Mouse (Mus musculus): ENCODE data around the gene Trim17. TPM values are rescaled to one million over a fixed set of nuclear protein-coding genes. Genes with fewer than 3 reads are reported as not detected.

The Trim17 gene
- polyA plus RNA-seq, 1 experiment from 2014 or later, result 1.7 TPM

- no peak for ATAC-seq (ENCODE audit: low FRiP score, low read depth)
- H3K4me1 ChIP-seq, result peaks cover 24% of the 10 kb centered on the region
- H3K36me3 ChIP-seq, result peaks cover 14% of the 10 kb centered on the region
- peaks cover 41% of the 10 kb centered on the region for H3K27me3 ChIP-seq
- no peak overlapping the region for H3K27ac ChIP-seq
- H3K4me2 ChIP-seq (replicated peaks), result no peak overlapping the region
- no peak overlapping the region for H3K9ac ChIP-seq
- 0 out of 2 replicates have a peak overlapping the region, but pooled peaks have one; percentile 8 for H3K4me3 ChIP-seq
- WGBS, result 57% methylated on average over 50 of the region's 50 CpGs
- peaks cover 7% of the 10 kb centered on the region for H3K9me3 ChIP-seq
These were observed 7.1 kb downstream of the Trim17 start for GRCm38 (mm10) chr11:58961364-58962177.

GRCm38 (mm10) chr11:58963543-58963942, 9.1 kb downstream of the Trim17 start:
- WGBS, result 37% methylated on average over 17 of the region's 17 CpGs
- no peak overlapping the region for H3K4me2 ChIP-seq (replicated peaks)
- peaks cover 7% of the 10 kb centered on the region for H3K9me3 ChIP-seq
- H3K27me3 ChIP-seq, result peaks cover 37% of the 10 kb centered on the region
- H3K4me1 ChIP-seq, result peaks cover 12% of the 10 kb centered on the region
- peaks cover 5% of the 10 kb centered on the region; the same call in 1 of the 2 replicates for H3K36me3 ChIP-seq
- no peak for ATAC-seq (ENCODE audit: low FRiP score, low read depth)
- H3K9ac ChIP-seq, result no peak overlapping the region
- H3K27ac ChIP-seq, result no peak overlapping the region
- no peak overlapping the region for H3K4me3 ChIP-seq

DNA sequence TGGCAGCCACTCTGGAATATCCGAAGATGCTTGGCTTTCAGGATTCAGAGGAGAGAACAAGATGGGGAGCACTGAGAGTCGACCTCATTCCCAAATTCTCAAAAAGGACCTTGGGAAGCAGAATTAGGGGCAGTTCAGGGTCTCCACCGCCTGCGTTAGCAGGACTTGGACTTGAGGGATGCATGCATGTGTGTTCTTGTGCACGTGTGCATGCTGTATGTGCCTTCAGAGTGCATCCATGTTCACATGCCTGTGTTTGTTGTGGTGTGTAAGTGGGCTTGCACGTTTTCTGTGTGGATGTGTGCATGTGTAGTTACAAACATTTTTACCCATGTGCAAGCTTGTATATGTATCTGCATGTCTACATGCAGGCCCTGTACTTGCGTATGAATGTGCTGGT, 9.7 kb downstream of the Trim17 start:
- no peak overlapping the region for H3K4me2 ChIP-seq (replicated peaks)
- peaks cover 10% of the 10 kb centered on the region for H3K4me1 ChIP-seq
- peaks cover 5% of the 10 kb centered on the region; the same call in 1 of the 2 replicates for H3K36me3 ChIP-seq
- ATAC-seq (ENCODE audit: low FRiP score, low read depth), result no peak
- H3K27ac ChIP-seq, result no peak overlapping the region
- peaks cover 35% of the 10 kb centered on the region for H3K27me3 ChIP-seq
- H3K4me3 ChIP-seq, result no peak overlapping the region
- H3K9ac ChIP-seq, result no peak overlapping the region
- WGBS, result 83% methylated on average over 7 of the region's 7 CpGs
- peaks cover 7% of the 10 kb centered on the region for H3K9me3 ChIP-seq

DNA sequence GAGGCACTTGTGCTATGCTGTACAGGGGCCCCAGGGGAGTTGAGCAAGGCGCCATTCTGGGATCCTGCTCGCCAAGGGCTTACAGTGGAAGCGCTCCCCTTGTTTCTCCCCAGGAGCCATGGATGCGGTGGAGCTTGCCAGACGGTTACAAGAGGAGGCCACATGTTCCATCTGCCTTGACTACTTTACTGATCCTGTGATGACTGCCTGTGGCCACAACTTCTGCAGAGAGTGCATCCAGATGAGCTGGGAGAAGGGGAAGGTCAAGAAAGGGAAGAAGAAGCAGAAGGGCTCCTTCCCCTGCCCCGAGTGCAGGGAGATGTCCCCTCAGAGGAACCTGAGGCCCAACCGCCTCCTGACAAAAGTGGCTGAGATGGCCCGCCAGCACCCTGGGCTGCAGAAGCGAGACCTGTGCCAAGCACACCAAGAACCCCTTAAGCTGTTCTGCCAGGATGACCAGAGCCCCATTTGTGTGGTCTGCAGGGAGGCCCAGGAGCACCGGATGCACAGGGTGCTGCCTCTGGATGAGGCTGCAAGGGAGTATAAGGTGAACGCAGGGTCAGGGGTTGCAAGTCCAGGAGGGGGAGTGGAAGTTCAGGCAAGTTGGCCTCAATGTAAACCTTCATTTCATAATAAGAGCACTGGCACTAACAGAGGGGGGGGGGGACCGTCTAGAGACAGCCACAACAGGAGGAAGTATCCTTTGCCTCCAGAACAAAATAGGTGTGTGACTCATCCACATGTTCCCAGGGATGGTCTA, 10.7 kb downstream of the Trim17 start:
- H3K36me3 ChIP-seq, result peaks cover 11% of the 10 kb centered on the region
- no peak overlapping the region for H3K4me3 ChIP-seq
- 0 out of 2 replicates have a peak, but pooled peaks cover 1% of the 10 kb centered on the region for H3K4me1 ChIP-seq
- peaks cover 7% of the 10 kb centered on the region for H3K9me3 ChIP-seq
- H3K27ac ChIP-seq, result no peak overlapping the region
- WGBS, result 52% methylated on average over 12 of the region's 12 CpGs
- H3K27me3 ChIP-seq, result peaks cover 35% of the 10 kb centered on the region
- no peak overlapping the region; the same call in 1 of the 2 replicates for H3K9ac ChIP-seq
- no peak overlapping the region for H3K4me2 ChIP-seq (replicated peaks)
- ATAC-seq (ENCODE audit: low FRiP score, low read depth), result no peak

GRCm38 (mm10) chr11:58967346-58967745, 12.9 kb downstream of the Trim17 start:
- H3K36me3 ChIP-seq, result peaks cover 33% of the 10 kb centered on the region
- 91% methylated on average over 1 of the region's 1 CpGs for WGBS
- ATAC-seq (ENCODE audit: low FRiP score, low read depth), result no peak
- H3K27ac ChIP-seq, result no peak overlapping the region
- no peaks in the 10 kb centered on the region for H3K9me3 ChIP-seq
- no peaks in the 10 kb centered on the region for H3K4me1 ChIP-seq
- H3K27me3 ChIP-seq, result peaks cover 21% of the 10 kb centered on the region
- no peak overlapping the region for H3K4me3 ChIP-seq
- H3K4me2 ChIP-seq (replicated peaks), result no peak overlapping the region
- H3K9ac ChIP-seq, result no peak overlapping the region

DNA sequence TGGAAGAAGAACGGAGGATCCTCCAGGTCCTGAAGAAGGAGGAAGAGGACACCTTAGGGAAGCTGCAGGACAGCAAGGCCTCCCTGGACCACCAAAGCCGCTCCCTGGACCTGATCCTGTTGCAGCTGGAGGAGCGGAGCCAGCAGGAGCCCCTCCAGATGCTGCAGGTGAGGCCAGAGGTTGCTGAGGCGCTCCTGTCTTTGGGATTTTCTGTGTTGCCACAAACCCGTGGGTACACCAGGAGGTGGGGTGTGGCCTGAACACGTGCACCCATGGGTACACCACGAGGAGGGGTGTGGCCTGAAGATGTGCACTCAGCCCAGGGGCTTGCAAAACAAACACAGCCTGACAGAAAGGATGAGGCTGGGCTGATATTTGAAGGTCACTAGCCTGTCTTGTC, 14.1 kb downstream of the Trim17 start:
- H3K4me3 ChIP-seq, result no peak overlapping the region
- no peaks in the 10 kb centered on the region for H3K9me3 ChIP-seq
- no peak overlapping the region for H3K4me2 ChIP-seq (replicated peaks)
- peaks cover 9% of the 10 kb centered on the region for H3K27me3 ChIP-seq
- peaks cover 36% of the 10 kb centered on the region for H3K36me3 ChIP-seq
- no peak for ATAC-seq (ENCODE audit: low FRiP score, low read depth)
- 86% methylated on average over 7 of the region's 7 CpGs for WGBS
- H3K4me1 ChIP-seq, result no peaks in the 10 kb centered on the region
- H3K9ac ChIP-seq, result no peak overlapping the region
- H3K27ac ChIP-seq, result no peak overlapping the region

- no peak for ATAC-seq (ENCODE audit: low FRiP score, low read depth)
- Histone ChIP-seq H3K36me3 (peaks cover 40% of the 10 kb centered on the region), H3K9ac (no peak overlapping the region), H3K9me3 (no peaks in the 10 kb centered on the region), H3K27me3 (peaks cover 4% of the 10 kb centered on the region), H3K27ac (no peak overlapping the region), H3K4me3 (no peak overlapping the region), H3K4me1 (no peaks in the 10 kb centered on the region), H3K4me2 (replicated peaks) (no peak overlapping the region)
- 87% methylated on average over 8 of the region's 8 CpGs for WGBS
These were observed 14.5 kb downstream of the Trim17 start for GRCm38 (mm10) chr11:58969027-58969426.

GRCm38 (mm10) chr11:58969659-58970058, 15.2 kb downstream of the Trim17 start:
- H3K27me3 ChIP-seq, result no peaks in the 10 kb centered on the region
- no peak overlapping the region for H3K9ac ChIP-seq
- H3K27ac ChIP-seq, result no peak overlapping the region
- WGBS, result 84% methylated on average over 6 of the region's 6 CpGs
- no peaks in the 10 kb centered on the region for H3K9me3 ChIP-seq
- no peak overlapping the region for H3K4me3 ChIP-seq
- H3K4me1 ChIP-seq, result no peaks in the 10 kb centered on the region
- H3K4me2 ChIP-seq (replicated peaks), result no peak overlapping the region
- peaks cover 46% of the 10 kb centered on the region for H3K36me3 ChIP-seq
- ATAC-seq (ENCODE audit: low FRiP score, low read depth), result no peak

DNA sequence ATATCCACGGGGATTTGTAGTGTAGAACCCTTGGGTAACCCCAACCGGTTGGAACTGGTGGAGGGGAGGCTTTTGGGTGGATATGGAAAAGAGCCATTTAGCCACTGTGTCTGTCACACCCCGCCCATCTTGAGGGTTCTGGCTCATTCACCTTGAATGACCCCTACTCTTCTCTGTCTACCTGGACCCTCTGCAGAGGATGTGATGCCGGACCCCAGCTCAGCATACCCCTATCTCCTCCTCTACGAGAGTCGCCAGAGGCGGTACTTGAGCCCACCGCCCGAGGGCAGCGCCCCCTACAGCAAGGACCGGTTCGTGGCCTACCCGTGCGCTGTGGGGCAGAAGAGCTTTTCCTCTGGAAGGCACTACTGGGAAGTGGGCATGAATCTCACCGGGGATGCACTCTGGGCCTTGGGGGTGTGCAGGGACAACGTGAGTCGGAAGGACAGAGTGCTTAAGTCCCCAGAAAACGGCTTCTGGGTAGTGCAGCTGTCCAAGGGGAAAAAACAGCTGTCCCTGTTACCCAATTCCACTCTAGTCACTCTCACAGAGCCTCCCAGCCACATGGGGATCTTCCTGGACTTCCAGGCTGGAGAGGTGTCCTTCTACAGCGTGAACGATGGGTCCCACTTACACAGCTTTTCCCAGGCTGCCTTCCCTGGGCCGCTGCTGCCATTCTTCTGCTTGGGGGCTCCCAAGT, 16.5 kb downstream of the Trim17 start:
- WGBS, result 89% methylated on average over 21 of the region's 21 CpGs
- peaks cover 48% of the 10 kb centered on the region for H3K36me3 ChIP-seq
- H3K9ac ChIP-seq, result no peak overlapping the region
- H3K4me2 ChIP-seq (replicated peaks), result no peak overlapping the region
- H3K27ac ChIP-seq, result no peak overlapping the region
- H3K4me1 ChIP-seq, result peaks cover 3% of the 10 kb centered on the region
- H3K9me3 ChIP-seq, result no peaks in the 10 kb centered on the region
- H3K4me3 ChIP-seq, result no peak overlapping the region
- H3K27me3 ChIP-seq, result no peaks in the 10 kb centered on the region
- ATAC-seq (ENCODE audit: low FRiP score, low read depth), result no peak

GRCm38 (mm10) chr11:58971796-58972195, 17.3 kb downstream of the Trim17 start:
- Histone ChIP-seq H3K4me3 (no peak overlapping the region), H3K36me3 (peaks cover 48% of the 10 kb centered on the region), H3K9me3 (no peaks in the 10 kb centered on the region), H3K4me2 (replicated peaks) (no peak overlapping the region), H3K4me1 (peaks cover 5% of the 10 kb centered on the region), H3K9ac (no peak overlapping the region), H3K27me3 (no peaks in the 10 kb centered on the region), H3K27ac (no peak overlapping the region)
- 97% methylated on average over 3 of the region's 3 CpGs for WGBS
- no peak for ATAC-seq (ENCODE audit: low FRiP score, low read depth)

GRCm38 (mm10) chr11:58974414-58974813, 19.9 kb downstream of the Trim17 start:
- Histone ChIP-seq H3K4me1 (peaks cover 19% of the 10 kb centered on the region), H3K9ac (no peak overlapping the region), H3K27ac (no peak overlapping the region), H3K36me3 (peaks cover 43% of the 10 kb centered on the region), H3K4me3 (no peak overlapping the region), H3K27me3 (no peaks in the 10 kb centered on the region), H3K4me2 (replicated peaks) (no peak overlapping the region), H3K9me3 (no peaks in the 10 kb centered on the region)
- 89% methylated on average over 3 of the region's 3 CpGs for whole genome bisulfite sequencing
- no peak for ATAC-seq (ENCODE audit: low FRiP score, low read depth)

DNA sequence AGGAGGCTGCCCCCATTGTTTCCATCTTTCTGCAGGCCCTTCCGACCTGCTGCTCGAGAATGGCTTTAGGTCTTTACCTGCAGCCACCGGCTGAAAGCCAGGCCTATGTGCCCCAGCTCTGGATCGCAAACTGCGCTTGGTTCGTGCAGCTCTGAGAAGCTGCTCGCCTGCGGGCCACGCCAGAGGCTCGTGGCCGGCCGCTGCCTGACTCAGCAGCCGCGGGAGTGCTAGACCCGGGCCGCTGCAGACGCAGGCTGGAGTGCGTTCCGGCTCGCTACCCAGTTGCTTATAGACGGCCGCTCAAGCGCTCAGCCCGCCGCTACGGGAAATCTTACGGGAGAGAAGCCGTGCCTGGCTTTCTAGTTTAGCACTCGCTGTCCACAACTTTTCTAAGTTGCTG, 22.7 kb downstream of the Trim17 start:
- peak overlapping the region; percentile 95 for H3K9ac ChIP-seq
- peak overlapping the region; percentile 97 for H3K4me3 ChIP-seq
- H3K27me3 ChIP-seq, result no peaks in the 10 kb centered on the region
- H3K4me1 ChIP-seq, result peaks cover 42% of the 10 kb centered on the region
- ATAC-seq (ENCODE audit: low FRiP score, low read depth), result no peak
- peak overlapping the region; percentile 81; the same call in 1 of the 2 replicates for H3K27ac ChIP-seq
- peaks cover 24% of the 10 kb centered on the region for H3K36me3 ChIP-seq
- under 1% methylated on average over 29 of the region's 29 CpGs for WGBS
- H3K9me3 ChIP-seq, result no peaks in the 10 kb centered on the region
- H3K4me2 ChIP-seq (replicated peaks), result peak overlapping the region; percentile 100
